Mouse (Mus musculus) bone marrow, adult 2 months (tissue): ENCODE measurements around the gene 1700018F24Rik.

Experiments used
- CTCF ChIP-seq: fragments of 200-500 bp; IDR thresholded peaks from 2 replicates; pipeline ENCODE4 v1.5.1; 2011; ENCODE audit warnings: low read length, control low read depth; ENCODE audit not compliant: control insufficient read depth, insufficient read depth
- POLR2A ChIP-seq: fragments of 200-500 bp; IDR thresholded peaks from 2 replicates; pipeline ENCODE4 v1.6.1; 2011; ENCODE audit warnings: low read depth, mild to moderate bottlenecking, control low read depth, low read length, borderline replicate concordance; ENCODE audit not compliant: control insufficient read depth

DNA sequence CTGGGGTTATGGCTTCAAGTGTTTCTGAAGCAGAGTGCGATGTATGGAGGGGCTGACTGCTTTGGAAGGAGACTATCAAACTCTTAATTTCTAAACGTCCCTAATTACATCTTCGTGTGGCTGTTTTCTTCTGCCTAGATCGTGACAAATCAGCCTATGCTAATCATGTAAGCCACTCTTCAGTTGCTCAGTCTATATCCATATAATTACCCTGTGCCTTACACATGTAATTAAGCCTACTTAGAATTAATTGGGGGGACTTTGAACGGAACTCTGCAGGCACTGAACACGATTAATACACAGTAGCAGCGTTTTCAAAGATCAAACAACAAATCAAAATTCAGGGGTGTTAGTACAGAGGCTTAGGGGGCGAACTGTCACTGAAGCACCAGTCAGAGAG is 15.1 kb downstream of the 1700018F24Rik start:
- TF ChIP-seq CTCF (no peak), POLR2A (no peak)
